Mouse (Mus musculus) testis, postnatal 10 days (tissue): Measurements from ENCODE around the gene Gm45140.

ENCODE experiments used
- DNase-seq: peaks from one replicate; pipeline ENCODE4 v3.0.0; 2021; ENCODE audit warnings: low spot score

Gm45140 gene

GRCm38 (mm10) chr6:87845031-87845695 lies 9.6 kb upstream of the Gm45140 start:
- DNase-seq, result no peak

- DNase-seq, result no peak
Measured at GRCm38 (mm10) chr6:87842254-87842653, 6.7 kb upstream of the Gm45140 start.

DNA sequence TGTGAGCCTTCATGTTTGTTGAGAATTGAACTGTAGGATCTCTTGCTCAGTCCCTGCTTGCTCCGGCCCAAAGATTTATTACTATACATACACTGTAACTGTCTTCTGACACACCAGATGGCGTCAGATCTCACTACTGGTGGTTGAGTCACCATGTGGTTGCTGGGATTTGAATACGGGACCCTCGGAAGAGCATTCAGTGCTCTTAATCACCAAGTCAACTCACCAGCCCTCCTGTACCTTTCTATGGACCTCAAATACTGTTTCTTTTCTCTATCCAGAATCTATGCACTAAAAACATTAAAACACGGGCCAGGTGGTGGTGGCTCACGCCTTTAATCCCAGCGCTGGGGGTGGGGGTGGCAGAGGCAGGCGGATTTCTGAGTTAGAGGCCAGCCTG lies 6.0 kb upstream of the Gm45140 start:
- DNase-seq, result no peak

GRCm38 (mm10) chr6:87839797-87840341 lies 4.3 kb upstream of the Gm45140 start:
- DNase-seq, result no peak

DNA sequence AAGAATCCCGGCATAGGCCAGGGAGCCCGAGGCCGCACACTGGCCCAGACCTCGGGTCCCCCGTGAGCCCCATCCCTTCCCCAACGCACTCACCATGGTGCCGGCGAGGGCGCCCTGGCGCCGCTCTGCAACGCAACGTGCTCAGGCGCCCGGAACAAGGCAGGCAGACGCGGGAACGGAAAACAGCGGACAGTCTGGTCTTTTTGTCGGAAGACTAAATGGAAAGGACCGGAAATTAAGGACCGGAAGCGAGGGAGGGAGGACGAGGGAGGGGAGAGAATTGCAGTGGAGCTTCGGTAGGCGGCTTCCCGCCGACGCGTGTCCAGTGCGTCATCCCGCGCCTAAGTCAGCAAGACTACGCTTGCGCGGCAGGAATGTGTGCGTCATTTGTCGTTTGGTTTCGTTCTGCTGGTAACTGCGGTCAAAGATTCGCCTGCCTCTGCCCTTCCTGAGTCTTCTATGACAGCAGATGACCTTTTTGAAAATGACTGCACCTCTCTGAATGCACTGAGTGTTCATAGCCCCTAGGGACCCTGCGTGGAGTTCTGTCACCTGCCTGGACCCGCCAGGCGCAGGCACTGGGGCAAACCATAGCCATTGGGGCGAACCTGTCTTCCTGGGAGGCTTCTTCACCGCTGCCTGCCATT lies 3.1 kb upstream of the Gm45140 start, which contains the start of gene Isy1:
Gene Isy1 (minus strand): TSS at position 248 of the 647 bp plus-strand sequence.
- DNase-seq, result peak; percentile 91

DNA sequence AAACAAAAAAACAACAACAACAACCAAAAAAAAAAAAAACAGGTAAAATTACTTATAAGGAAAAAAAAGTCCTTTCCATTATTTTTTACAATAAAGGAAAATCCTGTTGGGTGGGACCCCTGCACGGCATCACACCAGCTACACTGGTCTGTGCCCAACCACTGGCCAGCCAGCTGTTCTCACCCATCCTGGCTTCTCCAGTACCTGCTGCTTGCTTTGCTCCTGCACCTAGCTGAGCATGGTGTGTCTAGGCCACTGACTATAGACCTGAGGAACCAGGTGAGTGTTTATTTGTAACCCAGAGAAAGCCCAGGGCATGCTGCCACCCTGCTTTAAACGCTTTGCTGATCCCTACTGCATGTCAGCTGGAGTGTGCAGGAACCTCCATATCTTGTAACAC lies 15.2 kb downstream of the Gm45140 start:
- no peak for DNase-seq

- no peak for DNase-seq
Measured at GRCm38 (mm10) chr6:87814486-87814885, 21.1 kb downstream of the Gm45140 start.

DNA sequence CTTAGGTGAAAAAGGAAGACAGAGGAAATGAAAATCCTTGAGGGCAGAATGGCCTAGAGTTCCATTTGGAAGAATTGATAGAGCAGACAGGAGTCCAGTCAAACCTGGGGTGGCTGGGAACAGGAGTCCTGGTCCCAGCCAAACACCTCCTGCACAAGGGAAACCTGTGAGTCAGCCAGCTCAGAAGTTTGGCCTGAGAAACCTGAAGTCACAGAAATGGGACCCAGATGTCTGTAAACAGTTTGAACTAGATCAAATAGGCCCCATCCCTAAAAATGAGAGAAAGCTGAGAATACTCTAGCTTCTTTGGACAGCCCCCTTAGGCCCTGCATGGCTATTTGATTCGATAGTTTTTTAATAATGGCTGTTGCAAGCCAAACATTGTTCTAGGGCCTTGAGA lies 22.9 kb downstream of the Gm45140 start:
- DNase-seq, result no peak

GRCm38 (mm10) chr6:87811675-87812338 lies 23.8 kb downstream of the Gm45140 start, which contains the start of gene Rab43:
Gene Rab43, minus strand, starts transcription at chr6:87812164.
- peak; percentile 96 for DNase-seq

DNA sequence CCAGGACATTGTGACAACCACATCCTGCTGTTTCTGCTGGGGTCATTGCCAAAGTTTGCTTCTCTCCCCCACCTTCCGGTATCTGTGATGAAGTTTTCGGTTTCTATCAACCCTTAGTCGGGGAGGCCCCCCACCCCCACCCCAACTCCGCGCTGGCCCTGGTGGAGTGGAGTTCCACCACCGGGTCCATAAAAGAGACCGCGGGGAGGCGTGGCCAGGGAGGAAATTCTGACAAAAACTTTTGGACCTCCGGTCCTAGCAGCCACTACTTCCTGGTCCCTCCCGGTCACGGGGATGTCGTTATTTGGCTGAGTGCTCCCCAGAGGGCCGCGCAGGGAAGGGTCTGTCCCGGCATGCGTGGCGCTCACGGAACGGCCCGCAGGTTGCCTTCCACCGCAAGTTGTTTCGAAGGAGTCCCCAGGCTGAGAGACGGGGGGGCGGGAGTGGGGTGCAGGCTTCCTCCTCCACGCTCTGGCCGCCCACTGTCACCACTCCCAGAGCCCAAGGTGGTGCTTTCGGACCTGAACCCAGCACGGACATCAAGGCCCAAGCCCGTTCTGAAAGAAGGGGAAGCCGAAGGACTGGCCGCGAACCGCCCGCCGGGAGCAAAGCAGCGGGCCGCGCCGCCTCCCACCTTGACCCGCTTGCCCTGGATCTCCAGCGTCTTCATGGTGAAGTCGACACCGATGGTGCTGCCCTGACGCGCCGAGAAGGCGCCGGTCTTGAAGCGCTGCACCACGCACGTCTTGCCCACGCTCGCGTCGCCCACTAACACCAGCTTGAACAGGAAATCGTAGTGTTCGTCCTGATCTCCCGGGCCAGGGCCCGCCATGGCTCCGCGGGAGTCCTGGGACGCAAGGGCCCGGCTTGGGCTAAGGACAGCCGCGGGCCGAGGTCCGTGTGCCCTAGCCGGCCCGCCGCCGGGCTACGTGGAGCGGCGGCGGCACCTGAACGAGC lies 24.6 kb downstream of the Gm45140 start:
- DNase-seq, result peak; percentile 79

DNA sequence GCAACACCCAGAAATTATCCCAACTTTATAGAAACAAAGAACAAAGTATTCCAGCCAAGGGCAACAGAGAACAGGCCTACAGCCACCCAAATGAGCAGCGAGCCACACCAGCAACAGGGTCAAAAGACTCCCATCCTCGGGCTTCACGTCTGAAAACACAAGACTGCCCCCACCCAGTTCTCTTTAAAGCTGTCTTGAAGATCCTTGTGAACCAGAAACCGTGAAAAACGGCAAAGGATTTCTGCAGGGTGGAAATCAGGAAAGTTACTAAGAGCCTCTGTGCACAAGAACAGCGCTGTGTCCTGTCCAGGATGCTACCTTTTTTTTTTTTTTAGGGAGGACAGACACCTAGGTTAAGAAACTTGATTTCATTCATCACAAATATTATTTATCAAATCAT lies 25.3 kb downstream of the Gm45140 start:
- no peak for DNase-seq

- DNase-seq, result no peak
Measured at GRCm38 (mm10) chr6:87809651-87810161, 25.9 kb downstream of the Gm45140 start.

- no peak for DNase-seq
Measured at GRCm38 (mm10) chr6:87809144-87809543, 26.5 kb downstream of the Gm45140 start.

DNA sequence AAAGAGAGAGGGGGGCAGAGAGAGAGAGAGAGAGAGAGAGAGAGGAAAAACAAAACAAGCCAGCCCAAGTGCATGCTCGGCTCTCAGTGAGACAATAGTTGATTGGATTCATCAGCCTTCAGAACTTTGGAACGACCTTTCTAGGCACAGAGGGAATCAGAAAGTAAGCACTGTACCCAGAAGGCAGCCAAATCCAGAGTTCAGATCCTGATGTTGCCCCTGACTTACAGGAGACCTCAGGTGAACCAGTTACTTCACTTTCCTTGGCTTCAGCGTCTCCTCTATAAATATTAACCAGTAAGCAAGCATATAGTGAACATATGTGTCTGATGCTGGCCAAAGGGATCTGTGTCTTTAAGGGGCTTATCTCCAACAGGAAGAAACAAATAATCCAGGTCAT lies 27.1 kb downstream of the Gm45140 start:
- no peak for DNase-seq

- DNase-seq, result no peak
Measured at GRCm38 (mm10) chr6:87807735-87808440, 27.7 kb downstream of the Gm45140 start.

GRCm38 (mm10) chr6:87806857-87807256 lies 28.7 kb downstream of the Gm45140 start:
- no peak for DNase-seq

GRCm38 (mm10) chr6:87806028-87806427 lies 29.6 kb downstream of the Gm45140 start:
- no peak for DNase-seq

DNA sequence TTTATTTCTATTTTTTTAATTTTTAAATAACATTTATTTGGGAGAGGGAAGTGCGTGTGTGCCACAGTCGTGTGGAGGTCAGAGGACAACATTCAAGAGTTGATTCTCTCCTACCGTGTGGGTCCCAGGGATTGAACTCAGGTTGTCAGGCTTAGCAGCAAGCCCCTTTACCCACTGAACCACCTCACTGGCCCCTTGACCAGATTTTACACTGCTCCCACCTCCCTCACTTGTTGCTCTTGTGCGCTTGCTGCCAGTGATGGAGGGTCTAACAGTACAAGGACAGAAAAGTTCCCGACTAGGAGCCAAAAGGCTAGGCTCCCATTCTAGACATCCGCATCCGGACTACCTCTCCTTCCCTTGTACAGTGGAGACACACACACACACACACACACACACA lies 30.1 kb downstream of the Gm45140 start:
- DNase-seq, result no peak

- DNase-seq, result no peak
Measured at GRCm38 (mm10) chr6:87804886-87805285, 30.7 kb downstream of the Gm45140 start.

- DNase-seq, result no peak
Measured at GRCm38 (mm10) chr6:87804036-87804435, 31.6 kb downstream of the Gm45140 start.

DNA sequence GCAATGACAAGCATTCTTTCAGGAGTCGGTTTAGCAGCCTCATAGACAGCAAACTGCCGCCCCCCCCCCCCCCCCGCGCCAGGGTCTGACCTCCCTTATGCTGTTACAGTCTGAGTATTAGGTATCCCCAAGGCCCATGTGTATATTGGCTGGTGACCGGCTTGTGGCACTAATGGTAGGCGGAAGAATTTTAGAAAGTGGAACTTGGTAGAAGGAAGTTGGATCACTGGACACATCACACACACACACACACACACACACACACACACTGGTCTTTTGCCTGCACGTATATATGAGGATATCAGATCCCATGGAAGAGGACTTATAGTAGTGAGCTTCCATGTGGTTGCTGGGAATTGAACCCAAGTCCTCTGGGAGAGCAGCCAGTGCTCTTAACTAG lies 33.1 kb downstream of the Gm45140 start:
- no peak for DNase-seq
